Mouse (Mus musculus) embryonic fibroblast, embryonic 13.5 days (primary cell): ENCODE data around the gene Tpm4.

Experiments used
- CTCF ChIP-seq: IDR thresholded peaks from 2 replicates; pipeline ENCODE4 v1.5.1; 2011; ENCODE audit warnings: mild to moderate bottlenecking, control low read depth, low read length, moderate library complexity, borderline replicate concordance; ENCODE audit not compliant: insufficient read depth
- POLR2A ChIP-seq: IDR thresholded peaks from 2 replicates; pipeline ENCODE4 v1.6.1; 2011; ENCODE audit warnings: low read depth, mild to moderate bottlenecking, control low read depth, low read length, moderate library complexity

GRCm38 (mm10) chr8:72132417-72132816, 2.4 kb upstream of the Tpm4 start:
- TF ChIP-seq CTCF, result no peak
- TF ChIP-seq POLR2A, result no peak
